Mouse (Mus musculus): ENCODE measurements around the gene Lgals1.

Gene Lgals1

DNA sequence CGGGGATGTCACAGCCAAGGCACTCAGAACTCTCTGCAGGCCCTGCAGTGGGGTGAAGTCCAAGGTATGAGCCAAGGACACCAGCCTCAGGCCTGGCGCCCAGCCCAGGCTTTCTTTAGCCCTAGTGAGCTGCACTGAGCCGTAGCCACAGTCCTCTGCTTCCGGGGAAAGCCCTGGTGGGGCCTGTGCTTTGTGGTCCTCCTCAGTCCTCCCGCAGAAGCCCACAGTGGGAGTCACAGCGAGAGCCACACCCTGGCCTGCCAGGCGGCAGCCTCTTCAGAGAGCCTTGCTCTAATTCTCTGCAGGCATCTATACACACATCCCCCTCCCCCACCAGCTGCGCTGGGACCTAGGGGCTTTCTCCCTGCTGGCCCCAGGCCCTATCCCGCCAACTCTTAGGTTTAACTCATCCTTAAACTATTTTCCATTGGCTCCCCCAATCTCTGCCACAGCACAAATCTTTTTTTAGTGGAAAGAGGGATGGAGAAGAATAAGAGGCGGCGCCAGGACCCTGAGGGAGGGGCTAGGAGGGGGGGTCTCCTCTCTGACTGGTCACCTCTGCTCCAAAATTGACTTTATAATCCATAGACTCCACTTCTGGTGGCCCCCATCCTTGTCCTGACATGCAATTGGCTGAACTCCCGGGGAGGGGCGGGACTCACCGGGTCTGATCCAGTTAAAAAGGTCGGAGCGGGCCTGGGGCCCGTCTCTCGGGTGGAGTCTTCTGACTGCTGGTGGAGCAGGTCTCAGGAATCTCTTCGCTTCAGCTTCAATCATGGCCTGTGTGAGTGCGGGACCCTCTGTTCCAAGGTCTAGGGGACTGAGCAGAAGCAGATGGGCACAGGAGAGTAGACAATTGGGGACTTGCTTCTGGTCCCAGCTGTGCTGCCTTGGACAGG lies at the start of gene Lgals1:
Lgals1 (plus strand) TSS at position 705 of the 899 bp plus-strand sequence.
- DNase-seq, result peak; percentile 90

DNA sequence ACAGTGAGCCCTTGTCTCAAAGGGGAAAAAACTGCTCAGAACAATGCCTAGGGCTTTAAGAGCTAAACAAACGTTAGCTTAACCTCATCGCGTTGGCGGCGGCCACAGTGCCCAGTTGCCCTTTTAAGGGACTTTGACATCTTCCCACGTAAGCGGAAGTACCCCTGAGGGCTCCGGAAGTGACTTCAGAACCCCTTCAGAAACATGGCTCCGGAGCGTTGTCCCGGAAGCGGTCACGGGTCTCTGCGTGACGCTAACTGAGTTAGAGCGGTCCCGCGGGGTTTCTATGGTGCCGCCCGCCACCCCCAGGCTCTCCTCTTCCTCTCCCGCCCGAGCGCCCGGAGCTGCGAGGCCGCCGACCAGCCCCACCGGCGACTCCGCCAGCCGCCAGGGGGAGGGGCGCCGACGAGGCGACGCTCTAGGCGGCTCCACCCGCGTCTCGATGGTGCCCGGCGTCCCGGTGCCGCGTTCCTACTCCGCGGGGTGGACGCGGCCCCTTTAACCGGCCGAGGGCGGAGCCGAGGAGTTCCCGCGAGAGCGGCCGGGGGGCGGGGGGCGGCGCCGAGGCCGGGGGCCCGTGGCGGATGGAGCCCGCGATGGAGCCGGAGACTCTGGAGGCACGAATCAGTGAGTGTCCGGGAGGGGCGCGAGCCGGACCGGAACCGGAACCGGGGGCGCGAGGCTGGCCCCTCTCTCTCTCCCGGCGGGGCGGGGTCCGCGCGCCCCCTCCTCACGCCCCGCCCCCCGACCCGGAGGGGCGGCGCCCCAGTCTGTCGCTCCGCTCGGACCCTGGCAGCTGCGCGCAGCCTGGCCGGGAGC lies 49.3 kb upstream of the Lgals1 start, which contains the start of gene Gga1:
Gga1 (plus strand) TSS at position 200 of the 819 bp plus-strand sequence.
- peak; percentile 98 for DNase-seq

DNA sequence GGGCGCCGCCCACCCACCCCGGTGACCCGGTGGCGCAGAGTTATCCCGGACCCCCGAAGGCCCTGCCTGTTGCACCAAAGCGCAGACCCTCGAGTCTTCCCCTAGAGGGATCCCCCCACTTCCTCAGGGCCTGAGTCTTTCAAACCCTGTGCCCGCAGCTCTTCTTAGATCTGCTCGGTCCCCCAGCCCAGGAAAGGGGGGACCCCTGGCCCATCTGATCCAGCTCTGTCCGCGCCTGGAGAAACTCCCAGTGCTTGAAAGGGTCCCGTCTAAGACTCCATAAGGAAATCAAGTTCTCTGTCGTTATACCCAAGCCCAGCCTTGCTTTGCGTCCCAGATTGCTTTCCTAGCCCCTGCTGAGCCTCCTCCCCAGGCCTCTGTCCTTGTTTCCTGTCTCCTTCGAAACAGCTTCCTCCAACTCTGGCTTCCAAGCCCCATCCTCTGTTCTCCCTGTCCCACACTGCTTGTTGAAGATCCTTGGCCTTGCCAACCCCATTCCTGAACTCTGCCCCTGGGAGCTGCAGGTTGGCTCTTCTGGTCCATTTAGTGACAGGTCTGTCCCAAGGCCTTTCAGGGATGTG lies 48.6 kb upstream of the Lgals1 start:
- DNase-seq, result no peak

DNA sequence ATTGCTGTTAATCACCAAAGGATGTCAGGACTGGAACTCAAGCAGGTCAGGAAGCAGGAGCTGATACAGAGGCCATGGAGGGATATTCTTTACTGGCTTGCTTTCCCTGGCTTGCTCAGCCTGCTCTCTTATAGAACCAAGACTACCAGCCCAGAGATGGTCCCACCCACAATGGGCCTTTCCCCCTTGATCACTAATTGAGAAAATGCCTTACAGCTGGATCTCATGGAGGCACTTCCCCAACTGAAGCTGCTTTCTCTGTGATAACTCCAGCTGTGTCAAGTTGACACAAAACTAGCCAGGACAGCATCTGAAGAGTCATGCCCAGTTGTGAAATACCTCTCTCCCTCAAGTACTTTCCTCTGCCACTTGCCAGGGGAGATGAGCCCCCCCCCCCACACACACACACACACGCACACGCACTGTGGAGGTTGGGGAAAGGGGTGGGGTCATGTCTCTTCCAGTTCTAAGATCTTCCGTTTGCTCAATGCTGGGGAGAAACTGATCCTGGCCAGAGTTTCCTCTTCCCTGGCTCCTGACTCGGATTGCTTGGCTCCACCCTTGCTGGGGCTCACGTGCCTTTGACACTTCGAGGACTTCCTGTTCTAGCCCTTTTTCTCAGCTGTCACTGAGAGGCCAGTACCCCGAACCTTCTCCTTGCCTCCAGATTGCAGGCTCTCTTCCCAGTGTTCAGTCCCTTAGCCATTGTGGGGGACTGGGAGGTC lies 47.6 kb upstream of the Lgals1 start:
- DNase-seq, result peak; percentile 77

DNA sequence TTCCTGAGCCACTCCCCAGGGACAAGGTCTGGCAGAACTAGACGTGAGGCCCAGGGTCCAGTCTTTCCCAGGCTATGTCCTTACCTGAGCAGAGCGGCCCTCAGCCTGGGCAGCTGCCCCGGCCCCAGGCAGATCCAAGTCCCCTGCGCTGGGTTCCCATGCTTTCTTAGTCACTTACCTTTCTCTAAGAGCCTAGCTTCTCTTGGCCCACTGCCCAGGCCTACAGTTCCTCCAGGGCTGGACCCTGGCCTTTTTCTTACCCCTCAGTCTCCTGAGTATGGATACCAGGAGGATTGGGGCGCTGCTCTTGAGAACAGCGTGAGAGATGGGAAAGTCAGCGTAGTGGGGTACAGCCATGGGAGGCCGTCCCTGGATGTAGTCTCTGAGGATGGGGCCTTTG lies 46.1 kb upstream of the Lgals1 start:
- no peak for DNase-seq

DNA sequence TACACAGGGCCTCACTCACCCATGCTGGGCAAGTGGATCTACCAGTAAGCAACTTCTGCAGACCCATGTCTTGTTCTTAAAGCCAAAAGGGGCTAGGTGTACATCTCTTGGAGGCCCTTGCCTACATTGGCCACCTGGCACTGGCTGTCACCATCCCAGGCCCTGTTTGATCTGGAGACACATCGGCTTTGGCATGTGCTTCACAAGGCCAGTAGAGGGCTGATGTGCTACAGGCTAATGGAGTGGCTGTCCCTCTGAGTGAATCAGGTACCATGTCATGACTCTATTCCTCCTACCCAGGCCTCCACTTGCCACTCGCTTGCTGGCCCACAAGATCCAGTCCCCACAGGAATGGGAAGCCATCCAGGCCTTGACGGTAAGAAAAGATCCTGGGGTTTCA lies 44.7 kb upstream of the Lgals1 start:
- DNase-seq, result no peak

DNA sequence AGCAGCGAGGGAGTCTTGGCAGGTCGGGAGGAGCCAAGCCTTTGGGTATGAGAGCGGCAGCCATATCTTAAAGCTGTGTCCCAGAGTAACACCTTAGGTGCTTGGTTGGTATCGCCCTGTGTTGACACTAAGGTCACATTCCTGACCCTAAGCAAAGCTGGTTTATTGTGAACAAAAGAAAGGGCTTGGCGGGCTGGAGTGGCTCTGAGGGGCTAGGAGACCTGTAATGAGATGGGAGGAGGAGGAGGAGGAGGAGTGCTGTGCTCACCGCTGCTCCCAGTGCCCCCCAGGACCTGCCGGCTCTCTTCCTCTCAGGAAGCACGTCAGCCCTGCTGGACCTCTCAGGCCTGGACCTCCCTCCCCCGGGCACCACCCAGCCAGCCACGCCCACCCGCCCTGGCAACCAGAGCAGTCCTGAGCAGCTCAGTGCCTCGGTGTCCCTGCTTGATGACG lies 37.1 kb upstream of the Lgals1 start:
- peak; percentile 61 for DNase-seq

DNA sequence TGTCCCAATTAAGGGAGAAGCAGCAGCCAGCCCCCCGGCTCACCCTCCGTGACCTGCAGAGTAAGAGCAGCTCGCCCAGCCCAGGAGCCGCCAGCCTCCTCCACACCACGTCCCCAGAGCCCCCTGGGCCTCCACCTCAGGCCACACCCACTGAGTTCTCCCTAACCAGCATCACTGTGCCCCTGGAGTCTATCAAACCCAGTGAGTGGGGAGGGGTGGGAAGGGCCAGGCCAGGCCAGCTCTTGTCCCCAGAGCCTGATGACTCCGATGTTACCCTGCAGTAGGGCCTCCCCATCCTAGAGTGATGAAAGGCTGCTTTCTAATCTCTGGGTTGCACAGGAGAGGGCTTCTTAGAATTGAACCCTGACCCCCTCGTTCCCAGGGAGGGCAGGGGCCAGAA lies 34.1 kb upstream of the Lgals1 start:
- DNase-seq, result no peak

DNA sequence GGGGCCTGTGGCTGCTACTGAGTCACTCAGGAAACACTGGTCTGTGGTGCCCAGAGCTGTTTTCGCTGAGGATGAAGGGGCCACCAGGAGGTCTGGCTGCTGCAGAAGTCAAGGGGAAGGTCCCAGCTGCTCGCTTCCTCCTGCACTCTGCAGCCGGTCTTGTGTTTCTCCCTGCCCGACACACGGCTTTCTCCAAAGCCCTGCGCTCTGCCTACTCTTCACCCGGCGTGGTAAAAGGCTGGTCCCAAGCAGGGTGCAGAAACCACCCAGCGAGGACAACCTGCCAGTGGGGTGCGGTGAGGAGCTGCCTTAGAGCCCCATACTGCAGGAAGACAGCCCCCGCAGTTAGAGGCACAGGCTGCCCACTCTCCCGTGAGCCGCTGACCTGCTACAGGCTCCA lies 31.8 kb upstream of the Lgals1 start:
- DNase-seq, result no peak

DNA sequence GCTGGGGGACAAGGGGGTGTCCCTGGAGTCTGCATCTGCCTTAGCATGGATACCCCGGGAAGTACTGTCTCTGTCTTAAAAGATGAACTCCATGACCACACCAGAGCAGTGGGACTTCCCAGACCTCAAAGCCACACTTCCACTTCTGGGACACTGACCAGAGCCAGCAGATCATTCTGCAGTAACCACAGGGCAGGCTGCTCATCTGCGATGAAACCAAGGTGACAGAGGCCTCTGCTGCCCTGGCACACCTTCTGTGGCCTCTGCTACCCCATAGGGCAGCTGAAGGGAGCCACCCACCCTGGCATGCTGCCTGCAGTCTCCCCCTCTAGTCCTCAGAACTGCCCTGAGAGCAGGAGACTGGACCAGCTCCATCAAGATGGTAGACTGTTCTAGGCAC lies 30.8 kb upstream of the Lgals1 start:
- no peak for DNase-seq

DNA sequence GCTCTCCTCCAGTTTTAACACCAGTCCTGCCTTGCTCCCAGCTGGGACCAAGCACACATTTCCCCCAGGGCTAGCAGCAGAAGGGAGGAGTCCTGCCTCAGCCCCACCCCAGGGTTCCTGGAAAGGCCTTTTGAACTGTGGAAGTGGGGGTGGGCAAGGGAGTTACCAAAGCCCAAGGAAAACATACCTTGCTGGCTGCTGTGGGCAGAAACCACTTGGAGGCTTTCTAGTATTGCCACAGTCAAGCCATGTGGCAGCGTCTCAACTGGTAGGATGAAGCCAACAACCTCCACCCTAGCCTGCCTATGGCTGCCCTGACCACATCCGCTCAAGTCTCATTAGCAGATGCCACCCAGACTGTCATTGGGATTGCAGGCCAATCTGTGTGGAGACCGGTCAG lies 30.4 kb upstream of the Lgals1 start:
- DNase-seq, result peak; percentile 74

DNA sequence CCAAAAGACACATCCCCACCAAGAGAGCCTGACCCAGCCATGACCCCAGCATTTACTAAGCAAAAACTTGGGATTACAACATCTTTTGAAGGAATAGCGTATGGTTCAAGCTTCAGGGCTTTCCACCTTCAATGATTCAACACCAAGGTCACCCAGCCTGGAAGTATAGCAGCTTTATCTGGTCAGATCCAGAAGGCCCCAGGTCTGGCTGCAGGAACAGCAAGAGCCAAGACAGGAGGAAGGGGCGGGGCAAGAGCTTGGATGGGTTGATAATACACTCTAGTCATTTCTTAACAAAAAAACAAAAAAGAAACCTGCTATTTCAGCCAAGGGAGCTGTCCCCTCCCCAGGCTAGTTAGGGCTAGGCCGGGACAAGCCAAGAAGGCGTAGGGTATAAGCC lies 29.0 kb upstream of the Lgals1 start:
- no peak for DNase-seq

DNA sequence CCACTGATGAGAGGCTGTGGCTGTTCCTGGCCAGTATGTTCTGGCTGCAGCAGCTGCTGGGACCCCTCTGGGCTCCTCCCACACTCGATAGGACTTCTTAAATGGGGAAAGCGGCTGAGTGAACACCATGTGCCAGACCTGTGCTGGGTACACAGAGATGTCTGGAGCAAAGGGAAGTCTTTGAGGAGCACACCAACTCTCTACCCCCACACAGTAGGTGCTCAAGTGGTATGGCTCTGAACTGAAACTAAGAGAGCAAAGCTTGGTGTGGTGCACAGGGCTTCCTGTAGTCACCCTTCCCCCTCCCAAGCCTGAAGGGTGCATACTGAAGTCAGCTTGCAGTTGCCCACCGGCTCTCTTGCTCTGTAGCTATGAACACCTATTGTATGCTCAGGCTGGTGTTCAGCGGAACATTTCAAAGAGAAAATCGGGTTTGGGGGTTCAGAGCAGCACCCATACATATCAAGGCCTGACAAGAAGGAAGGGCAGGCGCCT lies 28.0 kb upstream of the Lgals1 start:
- no peak for DNase-seq

DNA sequence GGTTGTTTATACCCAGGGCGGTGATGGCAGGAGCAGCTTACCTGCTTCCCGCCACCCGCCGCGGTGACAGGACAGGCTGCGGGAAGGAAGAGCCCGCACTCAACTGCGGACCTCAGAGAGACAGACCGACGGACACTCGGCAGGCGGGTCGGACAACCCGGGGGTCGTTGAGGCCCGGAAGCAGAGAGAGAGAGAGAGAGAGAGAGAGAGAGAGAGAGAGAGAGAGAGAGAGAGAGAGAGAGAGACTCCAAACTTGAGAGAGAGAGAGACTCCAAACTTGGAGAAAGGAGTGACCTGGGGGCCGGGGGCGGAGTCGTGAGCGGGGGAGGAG lies 27.2 kb upstream of the Lgals1 start, which contains the start of gene Gm49510:
Gm49510 (plus strand) TSS at position 259 of the 331 bp plus-strand sequence.
- no peak for DNase-seq

DNA sequence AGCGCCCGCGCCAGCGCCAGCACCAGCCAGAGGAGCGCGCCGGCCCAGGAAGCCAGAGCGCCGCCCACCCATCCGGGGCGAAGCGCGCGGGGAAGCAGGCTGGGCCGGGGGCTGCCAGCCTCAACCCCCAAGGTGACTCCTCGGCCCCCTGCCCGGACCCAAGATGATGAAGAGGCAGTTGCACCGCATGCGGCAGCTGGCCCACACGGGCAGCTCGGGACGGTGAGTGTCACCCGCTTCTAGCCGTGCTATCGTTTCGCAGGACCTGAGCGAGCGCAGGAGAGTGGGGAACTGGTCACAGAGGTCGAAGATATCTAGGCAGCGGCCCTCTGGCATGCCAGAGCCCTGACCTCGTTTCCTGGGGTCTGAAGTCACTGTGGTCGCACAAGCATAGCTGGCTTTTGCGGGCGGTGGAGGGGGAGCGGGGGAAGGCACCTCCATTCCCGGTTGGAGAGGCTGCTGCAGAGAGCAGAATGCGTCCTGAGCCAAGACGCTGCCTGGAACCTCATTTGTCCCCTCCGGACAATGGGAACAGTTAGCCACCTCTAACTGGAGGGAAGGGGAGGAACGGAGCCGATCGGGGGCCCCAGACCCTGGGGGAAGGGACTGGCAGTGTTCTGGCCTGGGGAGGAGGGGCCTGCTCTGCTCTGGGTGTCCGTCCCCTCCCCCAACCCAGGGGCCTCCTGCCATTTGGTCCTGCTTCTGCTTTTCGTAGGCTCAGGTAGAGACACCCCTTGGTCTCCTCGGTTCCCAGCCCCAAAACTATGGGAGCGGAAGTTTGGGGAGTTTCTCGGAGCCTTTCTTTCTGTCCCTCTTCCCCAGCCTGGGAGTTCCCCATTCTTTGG lies 26.6 kb upstream of the Lgals1 start, which contains the start of gene Sh3bp1:
Sh3bp1 (plus strand) TSS at position 29 of the 845 bp plus-strand sequence.
- DNase-seq, result peak; percentile 76

DNA sequence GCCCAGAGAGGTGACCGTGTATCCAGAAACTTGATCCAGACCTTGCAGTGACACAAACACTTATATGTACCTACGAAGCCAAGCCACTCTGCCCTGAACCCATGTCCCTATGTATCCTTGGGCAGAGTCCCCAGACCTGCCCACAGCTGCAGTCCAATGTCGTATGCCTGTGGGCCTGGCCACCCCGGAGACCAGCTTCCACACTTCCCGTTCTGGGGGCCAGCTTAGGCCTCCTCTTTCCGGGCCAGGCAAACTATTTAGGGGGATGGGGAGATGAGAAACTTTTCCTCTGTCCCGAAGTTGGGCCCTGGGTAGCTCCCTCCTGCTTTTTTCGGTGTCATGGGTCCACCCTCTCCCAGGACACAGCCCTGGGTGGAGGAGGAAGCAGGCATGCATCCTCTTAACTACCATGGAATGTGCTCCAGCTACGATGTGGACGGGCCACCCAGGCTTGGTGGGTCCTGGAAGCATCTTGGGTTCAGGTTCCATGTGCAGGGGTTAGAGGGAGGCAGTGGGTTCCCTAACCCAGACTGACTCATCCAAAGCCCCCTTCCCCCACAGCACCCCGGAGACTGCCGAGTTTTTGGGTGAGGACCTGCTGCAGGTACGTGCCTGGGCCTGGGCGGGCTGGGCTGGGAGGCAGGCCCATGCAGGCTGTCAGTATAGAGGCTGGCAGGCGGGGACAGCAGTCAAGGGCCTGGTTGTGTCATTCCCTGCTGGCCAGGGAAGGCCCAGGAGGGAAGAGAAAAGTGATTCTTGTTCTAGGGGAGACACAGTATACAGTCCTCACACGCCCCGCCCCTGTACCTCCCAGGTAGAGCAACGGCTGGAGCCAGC lies 25.7 kb upstream of the Lgals1 start:
- DNase-seq, result no peak

DNA sequence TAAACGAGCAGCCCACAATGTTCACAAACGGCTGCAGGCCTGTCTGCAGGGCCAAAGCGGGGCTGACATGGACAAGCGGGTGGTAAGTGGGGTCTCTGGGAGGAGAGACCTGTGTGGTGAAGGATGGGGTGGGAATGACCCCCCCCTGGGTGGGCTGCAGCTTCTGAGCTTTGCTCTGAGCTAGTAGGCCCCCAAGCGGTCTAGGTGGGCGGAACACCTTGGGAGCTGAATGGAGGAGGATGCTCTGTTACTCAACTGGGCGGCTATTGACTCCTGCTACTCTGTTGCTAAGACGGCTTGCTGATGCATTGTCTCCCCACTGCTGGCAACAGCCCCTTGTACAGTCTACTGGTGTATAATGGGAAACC lies 25.1 kb upstream of the Lgals1 start:
- no peak for DNase-seq

DNA sequence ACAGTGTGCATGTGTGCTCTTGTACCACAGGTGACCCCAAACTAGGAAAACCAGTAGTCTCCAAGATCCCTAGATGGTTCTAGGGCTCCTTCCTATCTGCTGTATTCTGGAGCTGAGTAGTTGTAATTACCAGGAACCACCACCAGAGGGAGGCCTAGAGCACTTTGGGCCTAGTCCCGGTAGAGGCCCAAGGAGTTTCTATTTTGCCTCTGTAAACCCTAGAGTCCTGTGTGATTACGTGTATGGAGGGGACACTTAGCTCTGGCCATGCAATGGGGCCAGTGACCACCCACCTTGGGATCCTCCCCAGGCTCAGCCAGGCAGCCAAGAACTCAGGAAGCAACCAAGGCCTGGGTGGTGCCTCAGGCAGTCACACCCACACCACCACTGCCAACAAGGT lies 23.3 kb upstream of the Lgals1 start:
- peak; percentile 91 for DNase-seq

DNA sequence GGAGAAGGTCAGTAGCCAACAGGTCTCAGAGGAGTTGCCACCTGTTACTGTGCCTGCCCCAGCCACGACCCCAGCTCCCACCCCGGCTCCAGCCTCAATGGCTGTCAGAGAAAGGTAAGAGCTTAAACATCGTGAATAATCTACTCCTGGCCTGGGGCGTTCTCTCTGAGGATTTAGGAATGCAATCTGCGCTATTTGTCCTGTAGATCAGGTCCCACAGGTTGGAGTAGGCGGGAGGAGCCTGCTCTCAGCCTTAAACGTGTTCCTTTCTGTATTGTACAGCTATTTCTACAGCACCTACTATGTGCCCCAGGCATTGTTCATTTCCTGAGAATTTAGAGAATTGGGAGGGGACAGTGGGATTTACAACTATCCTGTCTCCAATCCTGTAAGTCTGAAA lies 18.1 kb upstream of the Lgals1 start:
- DNase-seq, result no peak

DNA sequence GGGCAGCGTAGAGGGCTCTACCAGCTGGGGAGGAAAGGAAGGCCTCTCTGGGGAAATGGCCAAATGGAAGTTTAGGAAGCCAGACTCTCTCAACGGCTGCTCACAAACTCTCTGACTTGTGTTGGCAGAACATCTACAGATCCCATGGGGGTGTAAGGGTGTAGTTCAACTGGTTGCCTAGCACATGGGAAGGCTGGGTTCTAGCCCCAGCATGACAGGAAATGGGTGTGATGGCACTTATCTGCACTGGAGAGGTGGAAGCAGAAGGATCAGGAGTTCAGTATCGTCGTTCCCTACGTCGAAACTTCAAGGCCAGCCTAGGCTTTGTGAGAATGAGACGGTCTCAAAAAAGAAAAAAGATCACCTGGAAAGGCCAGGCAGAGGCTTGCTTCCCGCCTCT lies 17.5 kb upstream of the Lgals1 start:
- no peak for DNase-seq

DNA sequence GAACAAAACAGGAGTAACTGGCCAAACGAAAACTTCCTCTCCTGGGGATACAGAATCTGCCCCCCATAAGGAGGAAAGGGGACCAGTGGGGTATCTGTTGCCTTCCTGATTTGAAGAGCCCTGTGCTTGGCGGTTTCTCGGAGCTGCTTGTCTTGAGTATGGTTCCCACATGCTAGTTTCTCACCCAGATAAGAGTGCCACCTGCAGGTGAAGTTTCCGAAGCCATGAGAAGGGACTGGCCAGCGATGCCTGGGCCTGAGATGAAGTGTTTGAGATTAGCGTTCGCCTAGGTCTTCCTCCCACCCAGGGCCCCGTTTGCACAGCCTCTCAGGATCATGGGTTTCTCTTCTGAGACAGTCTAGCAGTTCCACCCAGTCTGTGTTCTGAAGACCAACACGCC lies 14.5 kb upstream of the Lgals1 start:
- peak; percentile 65 for DNase-seq

Measured in lung, postnatal 36 days (tissue).